Mouse (Mus musculus) liver, adult 2 months (tissue): ENCODE measurements around the gene Eno4. TPM values are rescaled to one million over a fixed set of nuclear protein-coding genes. Genes with fewer than 3 reads are reported as not detected.
A peak's percentile ranks its signal among the peaks of the same experiment; 100 is the strongest.
"Not testable (repeated sequence)": the region's sequence is repeated elsewhere in the genome, so short reads cannot be mapped to it uniquely, and the experiment has no call there.

Experiments
- DNase-seq: peaks from one replicate; pipeline ENCODE4 v3.0.0-alpha.2; 2011; ENCODE audit warnings: low read depth, low spot score; ENCODE audit errors: extremely low read depth
- H3K27ac ChIP-seq: fragments of 200-500 bp; replicated peaks from 2 replicates; pipeline ENCODE4 v1.5.1; 2012; ENCODE audit warnings: low read depth, mild to moderate bottlenecking, control low read depth, inconsistent platforms, low read length; ENCODE audit not compliant: insufficient read depth
- H3K27me3 ChIP-seq: fragments of 200-500 bp; 2 replicates; pipeline ENCODE4 v1.6.1; 2012; ENCODE audit warnings: mild to moderate bottlenecking, moderate library complexity, low read length, inconsistent platforms; ENCODE audit not compliant: control insufficient read depth, insufficient read depth
- H3K36me3 ChIP-seq: fragments of 200-500 bp; 2 replicates; pipeline ENCODE4 v1.6.1; 2012; ENCODE audit warnings: low read length, inconsistent platforms; ENCODE audit not compliant: control insufficient read depth, insufficient read depth
- H3K4me1 ChIP-seq: fragments of 200-500 bp; 2 replicates; pipeline ENCODE4 v1.6.1; 2011; ENCODE audit warnings: low read length; ENCODE audit not compliant: control insufficient read depth, insufficient read depth
- H3K4me3 ChIP-seq: fragments of 200-500 bp; 2 replicates; pipeline ENCODE4 v1.5.1; 2011; ENCODE audit warnings: low read depth, mild to moderate bottlenecking, control low read depth, low read length, moderate library complexity; ENCODE audit not compliant: insufficient read depth
- H3K79me2 ChIP-seq: fragments of 200-500 bp; 2 replicates; pipeline ENCODE4 v1.6.1; 2012; ENCODE audit warnings: inconsistent platforms, mild to moderate bottlenecking, low read length, moderate library complexity; ENCODE audit not compliant: control insufficient read depth, insufficient read depth
- H3K9ac ChIP-seq: fragments of 200-500 bp; 2 replicates; pipeline ENCODE4 v1.6.1; 2012; ENCODE audit warnings: low read depth, mild to moderate bottlenecking, control low read depth, inconsistent platforms, low read length
- CTCF ChIP-seq: fragments of 200-500 bp; IDR thresholded peaks from 2 replicates; pipeline ENCODE4 v1.5.1; 2011; ENCODE audit warnings: low read depth, low read length, control low read depth
- POLR2A ChIP-seq: fragments of 200-500 bp; IDR thresholded peaks from 2 replicates; pipeline ENCODE4 v1.6.1; 2011; ENCODE audit warnings: low read length, control low read depth; ENCODE audit not compliant: insufficient read depth; ENCODE audit errors: extremely low read depth
- WGBS: fragments of 180-500 bp; shearing (Covaris S2); methylation state at CpG from one replicate; pipeline ENCODE4 v1.1.7; 2018; 5-methylcytosine and 5-hydroxymethylcytosine counted together
- polyA plus RNA-seq: library from polyadenylated mRNA; depleted of rRNA; stranded (reverse); fragments of >200 nt; gene quantifications from 2 replicates; pipeline ENCODE4 v1.2.3, GENCODE M21; 2012; rRNA removed
- total RNA-seq: library from RNA; depleted of rRNA; stranded (reverse); fragments of >200 nt; gene quantifications from 2 replicates; pipeline ENCODE4 v1.2.3, GENCODE M21; 2014; rRNA removed

Eno4 gene
- total RNA-seq (not detected in 2 replicates), polyA plus RNA-seq (0.05 TPM in 1 of 2 replicates, not detected in the other)

DNA sequence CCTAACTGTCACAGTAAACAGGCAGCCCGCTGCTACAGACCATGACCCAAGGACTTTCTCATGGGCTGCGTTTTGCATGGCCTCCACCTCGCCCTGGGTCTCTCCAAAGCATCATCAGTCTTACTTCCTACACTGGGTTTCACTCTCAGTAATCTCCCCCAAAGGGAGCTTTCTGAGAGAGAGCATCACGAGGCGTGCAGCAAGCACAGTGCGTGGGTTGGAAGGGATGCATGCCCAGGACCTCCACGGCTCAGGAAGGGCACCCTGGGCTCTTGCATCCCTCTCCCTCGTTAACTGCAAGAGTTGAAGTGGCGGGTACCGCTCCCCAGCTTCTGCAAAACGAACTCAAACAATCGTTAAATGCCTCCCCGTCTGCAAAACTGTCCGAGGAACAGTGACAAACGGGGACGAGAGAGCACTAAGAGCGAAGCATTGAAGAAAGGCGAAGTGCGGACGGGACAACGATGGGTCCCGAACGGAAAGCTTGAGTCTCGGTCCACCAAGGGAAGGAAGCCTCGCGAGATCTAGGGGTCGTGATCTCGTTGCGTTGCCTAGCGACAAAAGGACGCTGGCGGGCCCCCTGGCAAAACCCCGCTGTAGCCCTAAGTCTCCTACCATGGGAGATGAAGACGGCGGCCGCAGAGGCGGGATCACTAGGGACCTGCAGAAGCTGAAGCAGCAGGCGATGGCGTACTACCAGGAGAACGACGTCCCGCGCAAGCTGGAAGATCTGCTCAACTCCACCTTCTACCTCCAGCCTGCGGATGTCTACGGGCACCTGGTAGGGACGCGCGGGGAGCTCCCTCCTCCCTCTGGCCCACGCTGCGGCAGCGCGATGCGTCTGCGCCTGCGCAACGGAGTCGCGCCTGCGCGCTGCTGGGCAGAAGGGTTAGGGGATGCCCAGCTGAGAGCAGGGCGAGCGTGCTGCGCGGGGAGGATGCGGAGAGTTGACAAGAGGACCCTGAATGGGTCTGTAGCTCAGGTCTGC is at the start of gene Eno4, which contains the start of gene Hspa12a:
TSS of gene Eno4 (plus strand) at position 585 of the 988 bp plus-strand sequence.
TSS of gene Hspa12a (minus strand) at position 814 of the 988 bp plus-strand sequence.
- Histone ChIP-seq H3K4me3 (peak within 1 kb of the TSS; percentile 76), H3K27me3 (no peaks in the 10 kb centered on the region), H3K79me2 (no peaks in the 10 kb centered on the region), H3K4me1 (peaks cover 2% of the 10 kb centered on the region; the same call in 1 of the 2 replicates), H3K9ac (peak within 1 kb of the TSS; percentile 52), H3K36me3 (no peaks in the 10 kb centered on the region), H3K27ac (no peak within 1 kb of the TSS)
- 1% methylated on average over 65 of the region's 65 CpGs for WGBS
- TF ChIP-seq POLR2A: peak; percentile 67
- no peak for TF ChIP-seq CTCF
- DNase-seq: peak; percentile 75

DNA sequence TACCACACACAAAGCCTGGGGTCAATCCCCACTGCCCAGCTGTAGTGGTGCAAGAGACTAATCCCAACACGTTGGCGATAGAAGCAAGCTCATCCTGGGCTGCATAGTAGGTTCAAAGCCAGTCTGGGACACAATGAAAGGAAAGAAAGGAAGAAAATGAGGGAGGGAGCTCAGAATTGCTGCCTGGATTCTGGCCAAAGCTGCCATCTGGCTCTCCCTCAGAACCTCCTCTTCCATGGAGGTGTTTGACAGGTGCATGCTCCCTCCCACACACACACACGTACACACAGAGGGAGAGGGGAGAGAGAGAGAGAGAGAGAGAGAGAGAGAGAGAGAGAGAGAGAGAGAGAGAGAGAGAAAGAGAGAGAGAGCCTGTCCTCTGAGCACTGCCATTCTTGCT is 47.0 kb upstream of the Eno4 start:
- WGBS: 79% methylated on average over 3 of the region's 3 CpGs
- H3K36me3 ChIP-seq: no peaks in the 10 kb centered on the region
- DNase-seq: no peak

DNA sequence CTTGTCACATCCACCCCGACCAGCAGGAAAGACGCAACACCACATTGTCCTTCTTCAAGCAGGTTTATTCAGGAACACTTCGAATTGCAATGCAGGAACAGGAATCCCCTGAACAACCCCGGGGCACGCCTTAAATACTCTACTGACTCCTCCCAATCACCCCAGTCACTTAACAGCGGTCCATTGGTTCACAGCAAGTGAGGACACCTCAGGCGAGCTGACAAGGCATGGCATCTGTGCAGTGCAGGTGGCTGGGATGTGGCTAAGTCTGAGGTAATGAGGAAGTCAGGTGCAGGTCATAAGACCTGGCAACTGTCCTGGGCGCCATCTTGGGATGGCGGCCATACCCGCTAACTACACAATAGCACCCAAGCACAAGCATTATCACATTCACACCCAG is 42.8 kb upstream of the Eno4 start:
- 86% methylated on average over 10 of the region's 10 CpGs for WGBS

More for the DNA sequence above, 47.0 kb upstream of the Eno4 start:
- no peak for TF ChIP-seq CTCF
- no peak for TF ChIP-seq POLR2A
- H3K27ac ChIP-seq: no peak overlapping the region
- H3K9ac ChIP-seq: no peak overlapping the region
- no peaks in the 10 kb centered on the region for H3K4me1 ChIP-seq
- H3K4me3 ChIP-seq: no peak overlapping the region
- H3K79me2 ChIP-seq: no peaks in the 10 kb centered on the region
- H3K27me3 ChIP-seq: no peaks in the 10 kb centered on the region

DNA sequence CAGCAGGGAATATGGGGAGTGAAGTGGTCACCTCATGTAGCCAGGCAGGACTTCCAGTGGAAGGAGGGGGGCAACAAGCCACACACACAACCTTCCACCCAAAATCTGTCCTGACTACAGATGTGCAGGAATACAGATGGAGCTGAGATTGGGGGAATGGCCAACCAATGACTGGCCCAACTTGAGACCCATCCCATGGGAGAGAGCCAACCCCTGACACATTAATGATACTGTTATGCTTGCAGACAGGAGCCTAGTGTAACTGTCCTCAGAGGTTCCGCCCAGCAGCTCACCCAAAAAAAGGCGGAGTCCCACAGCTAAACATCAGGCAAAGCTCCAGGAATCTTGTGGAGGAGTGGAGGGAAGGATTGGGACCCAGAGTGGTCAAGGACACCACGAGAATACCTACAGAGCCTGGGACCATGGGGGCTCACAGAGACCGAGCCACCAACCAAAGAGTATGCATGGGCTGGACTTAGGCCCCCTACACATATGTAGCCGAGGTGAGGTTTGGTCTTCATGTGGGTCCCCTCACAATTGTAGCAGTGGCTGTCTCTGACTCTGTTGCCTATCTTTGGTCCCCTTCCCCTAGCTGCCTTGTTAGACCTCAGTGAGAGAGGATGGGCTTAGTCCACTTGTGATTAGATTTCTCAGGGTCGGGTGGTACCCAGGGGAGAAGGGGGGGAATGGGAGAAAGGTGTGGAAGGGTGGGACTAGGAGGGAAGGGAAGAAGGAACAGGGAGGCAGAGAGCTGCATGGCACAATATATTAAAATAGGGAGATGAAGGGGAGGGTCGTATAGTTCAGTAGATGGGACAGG is 39.9 kb upstream of the Eno4 start:
- no peak overlapping the region for H3K4me3 ChIP-seq
- no peaks in the 10 kb centered on the region for H3K79me2 ChIP-seq
- no peaks in the 10 kb centered on the region for H3K36me3 ChIP-seq
- H3K4me1 ChIP-seq: no peaks in the 10 kb centered on the region
- 58% methylated on average over 7 of the region's 7 CpGs for WGBS
- no peak for TF ChIP-seq POLR2A
- DNase-seq: no peak
- H3K9ac ChIP-seq: no peak overlapping the region
- no peaks in the 10 kb centered on the region for H3K27me3 ChIP-seq
- no peak overlapping the region for H3K27ac ChIP-seq

More for the DNA sequence above, 42.8 kb upstream of the Eno4 start:
- H3K4me1 ChIP-seq, H3K36me3 ChIP-seq, H3K9ac ChIP-seq, H3K27me3 ChIP-seq, H3K79me2 ChIP-seq, H3K4me3 ChIP-seq, DNase-seq, H3K27ac ChIP-seq: not testable (repeated sequence)

DNA sequence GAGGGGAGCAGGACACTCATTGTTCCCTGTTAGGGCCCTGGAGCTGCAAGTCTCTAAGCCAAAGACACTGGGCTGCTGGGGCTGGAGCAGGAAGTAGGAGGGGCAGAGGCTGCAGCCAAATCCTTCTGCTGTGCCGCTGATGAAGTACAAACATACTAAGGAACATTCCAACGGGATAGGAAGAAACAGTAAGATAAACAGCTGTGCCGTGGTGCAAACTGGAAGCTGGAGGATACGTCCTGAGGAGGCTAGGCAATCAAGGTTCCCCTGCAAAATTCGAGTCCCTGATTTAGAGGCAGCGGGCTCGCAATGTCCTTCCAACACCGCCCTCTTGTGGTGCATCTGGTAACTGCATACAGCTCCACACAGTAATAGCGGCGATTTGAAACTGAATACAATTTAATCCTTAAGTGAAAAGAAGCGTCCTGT is 39.3 kb upstream of the Eno4 start:
- Histone ChIP-seq H3K79me2 (no peaks in the 10 kb centered on the region), H3K4me1 (no peaks in the 10 kb centered on the region), H3K36me3 (no peaks in the 10 kb centered on the region), H3K4me3 (no peak overlapping the region), H3K9ac (no peak overlapping the region), H3K27ac (no peak overlapping the region), H3K27me3 (no peaks in the 10 kb centered on the region)
- TF ChIP-seq CTCF: peak; percentile 94
- TF ChIP-seq POLR2A: no peak
- 1% methylated on average over 11 of the region's 11 CpGs for WGBS
- DNase-seq: peak; percentile 49
